Mouse (Mus musculus): ENCODE measurements around the gene Xrcc4. TPM values are rescaled to one million over a fixed set of nuclear protein-coding genes. Genes with fewer than 3 reads are reported as not detected.

Xrcc4 gene
- polyA plus RNA-seq, 1 experiment = 20.8 TPM

GRCm38 (mm10) chr13:90039613-90040012 lies 49.8 kb downstream of the Xrcc4 start:
- TF ChIP-seq CTCF (IDR thresholded peaks at IDR 0.05; ENCODE audit: low read depth, low read length) (no peak), POLR2A (IDR thresholded peaks at IDR 0.05; ENCODE audit: borderline replicate concordance, low read depth, low read length) (no peak)
- Histone ChIP-seq H3K4me1 (ENCODE audit: control insufficient read depth, insufficient read depth, low read length) (no peaks in the 10 kb centered on the region), H3K27ac (ENCODE audit: insufficient read depth, low read depth, low read length) (no peak overlapping the region), H3K4me3 (ENCODE audit: insufficient read depth, low read length) (no peak overlapping the region)

- peaks cover 2% of the 10 kb centered on the region; the same call in 1 of the 2 replicates for H3K4me1 ChIP-seq (ENCODE audit: control insufficient read depth, insufficient read depth, low read length)
- TF ChIP-seq CTCF (IDR thresholded peaks at IDR 0.05; ENCODE audit: low read depth, low read length) = no peak
- no peak for TF ChIP-seq POLR2A (IDR thresholded peaks at IDR 0.05; ENCODE audit: borderline replicate concordance, low read depth, low read length)
- H3K27ac ChIP-seq (ENCODE audit: insufficient read depth, low read depth, low read length) = no peak overlapping the region
- H3K4me3 ChIP-seq (ENCODE audit: insufficient read depth, low read length) = no peak overlapping the region
These were observed 56.4 kb downstream of the Xrcc4 start for GRCm38 (mm10) chr13:90032977-90033376.

GRCm38 (mm10) chr13:90032523-90032922 lies 56.9 kb downstream of the Xrcc4 start:
- TF ChIP-seq CTCF (IDR thresholded peaks at IDR 0.05; ENCODE audit: low read depth, low read length) (no peak), POLR2A (IDR thresholded peaks at IDR 0.05; ENCODE audit: borderline replicate concordance, low read depth, low read length) (no peak)
- peaks cover 2% of the 10 kb centered on the region; the same call in 1 of the 2 replicates for H3K4me1 ChIP-seq (ENCODE audit: control insufficient read depth, insufficient read depth, low read length)

GRCm38 (mm10) chr13:90030911-90031310 lies 58.5 kb downstream of the Xrcc4 start:
- Histone ChIP-seq H3K4me3 (ENCODE audit: insufficient read depth, low read length) (no peak overlapping the region), H3K4me1 (ENCODE audit: control insufficient read depth, insufficient read depth, low read length) (peaks cover 2% of the 10 kb centered on the region; the same call in 1 of the 2 replicates), H3K27ac (ENCODE audit: insufficient read depth, low read depth, low read length) (no peak overlapping the region)
- TF ChIP-seq POLR2A (IDR thresholded peaks at IDR 0.05; ENCODE audit: borderline replicate concordance, low read depth, low read length) (no peak), CTCF (IDR thresholded peaks at IDR 0.05; ENCODE audit: low read depth, low read length) (no peak)

More at GRCm38 (mm10) chr13:90032523-90032922, 56.9 kb downstream of the Xrcc4 start:
- Histone ChIP-seq H3K27ac (ENCODE audit: insufficient read depth, low read depth, low read length) (no peak overlapping the region), H3K4me3 (ENCODE audit: insufficient read depth, low read length) (no peak overlapping the region)

DNA sequence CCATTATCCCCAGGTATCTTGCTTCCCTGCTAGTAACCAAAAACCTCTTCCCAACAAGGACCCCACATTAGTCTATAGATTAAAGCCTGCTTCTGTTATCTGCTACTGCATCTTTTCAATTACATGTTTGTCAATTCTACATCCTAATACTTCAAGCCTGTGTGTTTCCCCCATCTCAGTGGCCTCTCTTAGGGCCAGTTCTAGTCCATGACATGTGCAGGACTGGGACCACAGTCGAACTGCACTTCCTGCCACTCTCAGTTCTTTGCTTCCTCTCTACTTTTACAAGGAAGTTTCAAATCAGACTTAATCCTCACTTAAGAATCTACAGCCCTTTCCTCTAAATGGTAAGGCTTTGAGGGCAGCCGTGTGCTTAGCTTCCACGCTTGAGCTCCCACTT lies 76.8 kb downstream of the Xrcc4 start:
- Histone ChIP-seq H3K4me3 (ENCODE audit: insufficient read depth, low read length) (no peak overlapping the region), H3K27ac (ENCODE audit: insufficient read depth, low read depth, low read length) (no peak overlapping the region), H3K4me1 (ENCODE audit: control insufficient read depth, insufficient read depth, low read length) (peaks cover 5% of the 10 kb centered on the region)
- TF ChIP-seq CTCF (IDR thresholded peaks at IDR 0.05; ENCODE audit: low read depth, low read length) (no peak), POLR2A (IDR thresholded peaks at IDR 0.05; ENCODE audit: borderline replicate concordance, low read depth, low read length) (no peak)

DNA sequence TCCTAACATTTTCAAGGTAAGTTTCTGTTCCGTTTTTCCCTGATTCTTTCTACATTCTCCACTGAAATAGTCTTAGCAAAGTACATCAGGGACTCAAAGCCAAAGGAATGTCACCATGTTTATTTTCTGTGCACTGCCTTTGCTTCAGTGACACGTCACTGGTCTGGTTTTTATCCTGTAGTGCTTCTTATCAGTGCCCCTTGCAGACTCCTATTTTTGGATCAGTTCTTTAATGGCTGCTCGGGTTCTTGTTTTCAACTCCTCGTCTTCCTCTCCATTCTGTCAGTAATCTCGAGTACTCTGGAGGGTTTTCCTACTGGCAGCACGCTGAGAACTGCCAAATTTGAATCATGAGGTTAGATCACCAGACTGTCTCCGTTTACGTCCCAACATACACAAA lies 77.2 kb downstream of the Xrcc4 start:
- H3K4me1 ChIP-seq (ENCODE audit: control insufficient read depth, insufficient read depth, low read length) = peaks cover 5% of the 10 kb centered on the region
- no peak overlapping the region for H3K27ac ChIP-seq (ENCODE audit: insufficient read depth, low read depth, low read length)
- no peak overlapping the region for H3K4me3 ChIP-seq (ENCODE audit: insufficient read depth, low read length)
- TF ChIP-seq CTCF (IDR thresholded peaks at IDR 0.05; ENCODE audit: low read depth, low read length) = no peak
- TF ChIP-seq POLR2A (IDR thresholded peaks at IDR 0.05; ENCODE audit: borderline replicate concordance, low read depth, low read length) = no peak

- no peak overlapping the region for H3K4me3 ChIP-seq (ENCODE audit: insufficient read depth, low read length)
- peaks cover 5% of the 10 kb centered on the region for H3K4me1 ChIP-seq (ENCODE audit: control insufficient read depth, insufficient read depth, low read length)
- H3K27ac ChIP-seq (ENCODE audit: insufficient read depth, low read depth, low read length) = no peak overlapping the region
- TF ChIP-seq POLR2A (IDR thresholded peaks at IDR 0.05; ENCODE audit: borderline replicate concordance, low read depth, low read length) (no peak), CTCF (IDR thresholded peaks at IDR 0.05; ENCODE audit: low read depth, low read length) (no peak)
These were observed 78.3 kb downstream of the Xrcc4 start for GRCm38 (mm10) chr13:90011129-90011528.

GRCm38 (mm10) chr13:90009786-90010185 lies 79.6 kb downstream of the Xrcc4 start:
- TF ChIP-seq POLR2A (IDR thresholded peaks at IDR 0.05; ENCODE audit: borderline replicate concordance, low read depth, low read length) (no peak), CTCF (IDR thresholded peaks at IDR 0.05; ENCODE audit: low read depth, low read length) (no peak)
- Histone ChIP-seq H3K4me3 (ENCODE audit: insufficient read depth, low read length) (no peak overlapping the region), H3K27ac (ENCODE audit: insufficient read depth, low read depth, low read length) (no peak overlapping the region), H3K4me1 (ENCODE audit: control insufficient read depth, insufficient read depth, low read length) (peaks cover 8% of the 10 kb centered on the region)

DNA sequence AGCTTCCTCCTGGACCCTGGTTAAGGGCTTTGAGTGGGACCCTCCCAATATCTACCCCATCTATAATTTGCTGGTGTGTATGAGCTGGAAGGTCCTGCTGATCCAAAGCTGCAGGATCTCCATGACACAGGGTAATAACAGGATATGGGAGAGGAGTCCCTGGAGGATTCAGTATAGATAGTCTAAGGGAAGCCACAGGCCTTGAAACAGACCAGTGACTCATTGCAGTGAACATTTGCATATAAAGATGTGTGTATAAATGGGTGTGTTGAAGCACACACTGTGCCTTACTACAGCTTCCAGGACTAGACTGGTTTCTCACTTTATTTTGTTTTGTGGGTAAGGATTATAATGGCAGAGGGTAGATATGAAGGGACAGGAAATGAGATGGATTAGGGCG lies 83.8 kb downstream of the Xrcc4 start:
- Histone ChIP-seq H3K4me3 (ENCODE audit: insufficient read depth, low read length) (no peak overlapping the region), H3K4me1 (ENCODE audit: control insufficient read depth, insufficient read depth, low read length) (peaks cover 6% of the 10 kb centered on the region; the same call in 1 of the 2 replicates), H3K27ac (ENCODE audit: insufficient read depth, low read depth, low read length) (no peak overlapping the region)
- no peak for TF ChIP-seq CTCF (IDR thresholded peaks at IDR 0.05; ENCODE audit: low read depth, low read length)
- no peak for TF ChIP-seq POLR2A (IDR thresholded peaks at IDR 0.05; ENCODE audit: borderline replicate concordance, low read depth, low read length)

- H3K27ac ChIP-seq (ENCODE audit: insufficient read depth, low read depth, low read length) = no peak overlapping the region
These were observed 91.9 kb downstream of the Xrcc4 start for GRCm38 (mm10) chr13:89997531-89997930.

DNA sequence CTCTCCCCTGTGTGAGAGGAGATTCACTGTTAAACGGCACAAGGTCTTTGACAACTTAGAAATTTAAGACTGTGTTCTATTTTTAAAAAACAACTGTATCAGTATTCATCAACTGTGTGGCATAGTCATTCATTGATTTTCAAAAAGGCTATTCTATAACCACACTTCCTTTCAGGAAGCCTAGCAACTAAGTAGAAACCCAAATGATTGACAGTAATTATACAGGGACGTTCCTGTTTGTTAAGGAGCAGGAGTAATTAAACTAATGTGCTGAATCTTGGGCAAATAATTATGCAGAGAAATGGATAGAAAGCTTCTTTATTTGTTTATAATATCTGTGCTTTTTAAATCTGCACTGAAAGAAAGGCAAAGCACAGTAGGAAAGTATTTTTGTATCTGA lies 103.3 kb downstream of the Xrcc4 start:
- H3K4me1 ChIP-seq (ENCODE audit: control insufficient read depth, insufficient read depth, low read length) = no peaks in the 10 kb centered on the region
- no peak for TF ChIP-seq CTCF (IDR thresholded peaks at IDR 0.05; ENCODE audit: low read depth, low read length)
- TF ChIP-seq POLR2A (IDR thresholded peaks at IDR 0.05; ENCODE audit: borderline replicate concordance, low read depth, low read length) = no peak
- H3K27ac ChIP-seq (ENCODE audit: insufficient read depth, low read depth, low read length) = no peak overlapping the region
- no peak overlapping the region for H3K4me3 ChIP-seq (ENCODE audit: insufficient read depth, low read length)

More at GRCm38 (mm10) chr13:89997531-89997930, 91.9 kb downstream of the Xrcc4 start:
- H3K4me3 ChIP-seq (ENCODE audit: insufficient read depth, low read length) = no peak overlapping the region
- no peak for TF ChIP-seq CTCF (IDR thresholded peaks at IDR 0.05; ENCODE audit: low read depth, low read length)
- no peak for TF ChIP-seq POLR2A (IDR thresholded peaks at IDR 0.05; ENCODE audit: borderline replicate concordance, low read depth, low read length)
- no peaks in the 10 kb centered on the region for H3K4me1 ChIP-seq (ENCODE audit: control insufficient read depth, insufficient read depth, low read length)
